In the genomic region with DNA sequence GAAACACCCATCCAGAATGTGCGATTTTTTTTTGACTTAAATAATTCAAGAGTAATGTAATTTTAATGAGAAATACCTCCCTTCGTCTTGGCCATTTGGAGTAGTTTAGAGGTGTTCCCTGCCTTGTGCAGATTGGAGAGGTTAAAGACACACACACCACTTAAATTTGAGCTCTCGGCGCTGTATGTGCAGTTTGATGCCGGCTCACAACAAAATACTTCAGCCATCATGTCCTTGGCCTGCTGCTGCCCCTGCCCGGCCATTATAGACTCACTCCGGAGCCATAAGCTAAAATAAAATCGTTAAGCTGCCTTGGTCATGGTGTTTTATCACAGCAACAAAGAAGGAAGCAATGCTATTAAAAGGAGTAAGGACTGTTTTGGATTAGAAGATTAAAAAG, we compare ENCODE assay signal across 10 mouse cellular contexts. TPM values are rescaled to one million over a fixed set of nuclear protein-coding genes. Genes with fewer than 3 reads are reported as not detected.
DNase-seq lines count a peak whose midpoint lies in the region; ATAC-seq and TF ChIP-seq lines count a peak whose summit lies in the region.
"Had no signal": no experiment of that assay in that cellular context is flagged by ENCODE, and none has a peak within 500 bp of the region (broad histone marks: within the 10 kb centered on the region; RNA-seq: fewer than 3 reads in every experiment).

No protein-coding gene starts in this region.

- no peaks in the 10 kb centered on the region for H3K9me3 ChIP-seq in forebrain, embryonic 12.5 days
- H3K9me3 ChIP-seq in liver, embryonic 13.5 days (replicated peaks) = no peaks in the 10 kb centered on the region

- peaks cover 35% of the 10 kb centered on the region for H3K79me3 ChIP-seq in C2C12 (ENCODE audit: low read depth)

- peak overlapping the region; percentile 94 for H3K4me3 ChIP-seq in C2C12 (ENCODE audit: insufficient read depth, poor library complexity, severe bottlenecking)
- H3K4me3 ChIP-seq in forebrain, embryonic 12.5 days (replicated peaks) = peak overlapping the region; percentile 98
- peak overlapping the region; percentile 99 for H3K4me3 ChIP-seq in liver, embryonic 13.5 days (replicated peaks)
- no peak overlapping the region for H3K4me3 ChIP-seq in thymus, adult 2 months (ENCODE audit: control insufficient read depth, insufficient read depth, low read length)

- H3K27me3 ChIP-seq in C2C12 (ENCODE audit: control insufficient read depth, insufficient read depth, insufficient read length) = no peaks in the 10 kb centered on the region
- no peaks in the 10 kb centered on the region for H3K27me3 ChIP-seq in forebrain, embryonic 12.5 days
- no peaks in the 10 kb centered on the region for H3K27me3 ChIP-seq in liver, embryonic 13.5 days
- H3K27me3 ChIP-seq in thymus, adult 2 months (ENCODE audit: control insufficient read depth, insufficient read depth, low read length) = no peaks in the 10 kb centered on the region
- H3K27me3 ChIP-seq: Patski had no signal

- ATAC-seq in forebrain, embryonic 12.5 days (ENCODE audit: low FRiP score) = no peak
- no peak for ATAC-seq in liver, embryonic 13.5 days (ENCODE audit: low read depth)

- no peak for TF ChIP-seq POLR2A in thymus, adult 2 months (IDR thresholded peaks at IDR 0.05; ENCODE audit: control insufficient read depth, extremely low read depth, insufficient read depth, low read length, poor library complexity)

- H3K36me3 ChIP-seq in C2C12 (ENCODE audit: control insufficient read depth, insufficient read depth) = peaks cover 29% of the 10 kb centered on the region
- peaks cover 24% of the 10 kb centered on the region for H3K36me3 ChIP-seq in forebrain, embryonic 12.5 days (replicated peaks)
- H3K36me3 ChIP-seq in liver, embryonic 13.5 days = peaks cover 24% of the 10 kb centered on the region
- peaks cover 22% of the 10 kb centered on the region for H3K36me3 ChIP-seq in thymus, adult 2 months (ENCODE audit: control insufficient read depth, insufficient read depth, low read length)

- no peak overlapping the region for H3K27ac ChIP-seq in forebrain, embryonic 12.5 days
- H3K27ac ChIP-seq in liver, embryonic 13.5 days = peak overlapping the region; percentile 91
- no peak overlapping the region for H3K27ac ChIP-seq in thymus, adult 2 months (ENCODE audit: control insufficient read depth, insufficient read depth, low read length)

- WGBS in forebrain, embryonic 12.5 days = 56% methylated on average over 8 of the region's 8 CpGs
- 35% methylated on average over 8 of the region's 8 CpGs for WGBS in liver, embryonic 13.5 days (ENCODE audit: insufficient replicate concordance)
- WGBS in thymus, adult 2 months = 51% methylated on average over 8 of the region's 8 CpGs

- DNase-seq in heart, adult 11 months = peak; percentile 89
- no peak for DNase-seq in heart, postnatal 36 days
- DNase-seq in liver, embryonic 13.5 days = no peak
- no peak for DNase-seq in right cerebral cortex, postnatal 36 days (ENCODE audit: low spot score in 2 of 2)
- no peak for DNase-seq in thymus, postnatal 10 days (ENCODE audit: low spot score in 2 of 2)
- DNase-seq in thymus, adult 2 months = no peak

- intact Hi-C loops in heart, postnatal 36 days (cut with DNase I) = loop anchor here (10.0 kb wide), 1 partner anchor 553 kb away; a partner anchor contains a TSS

- H3ac ChIP-seq in C2C12 (ENCODE audit: control insufficient read depth, insufficient read length, low read depth) = peak overlapping the region; percentile 76

- H3K9ac ChIP-seq in forebrain, embryonic 12.5 days = peak overlapping the region; percentile 71
- H3K9ac ChIP-seq in liver, embryonic 13.5 days = peak overlapping the region; percentile 77

- H3K4me1 ChIP-seq in forebrain, embryonic 12.5 days = peaks cover 15% of the 10 kb centered on the region
- H3K4me1 ChIP-seq in liver, embryonic 13.5 days (replicated peaks) = peaks cover 54% of the 10 kb centered on the region
- H3K4me1 ChIP-seq in thymus, adult 2 months (replicated peaks; ENCODE audit: control insufficient read depth, insufficient read depth, low read length) = peaks cover 2% of the 10 kb centered on the region; the same call in 1 of the 2 replicates

- TF ChIP-seq CTCF in C2C12 (IDR thresholded peaks at IDR 0.05; ENCODE audit: control insufficient read depth, insufficient read depth, insufficient read length) = no peak
- TF ChIP-seq CTCF in thymus, adult 2 months (IDR thresholded peaks at IDR 0.05; ENCODE audit: borderline replicate concordance, control insufficient read depth, extremely low read depth, insufficient read depth, low read length, poor library complexity) = no peak

- H3K4me2 ChIP-seq in forebrain, embryonic 12.5 days = peak overlapping the region; percentile 75
- peak overlapping the region; percentile 82 for H3K4me2 ChIP-seq in liver, embryonic 13.5 days

- H3K79me2 ChIP-seq in C2C12 (ENCODE audit: control insufficient read depth, insufficient read depth) = peaks cover 54% of the 10 kb centered on the region

TF ChIP-seq in C2C12, 6 proteins besides CTCF, POLR2A, EP300 and RAD21:
- TF ChIP-seq MYOD1 (IDR thresholded peaks at IDR 0.05; ENCODE audit: control insufficient read depth, insufficient read length, low read depth) (no peak), CEBPB (IDR thresholded peaks at IDR 0.05; ENCODE audit: low read depth) (no peak), MAX (IDR thresholded peaks at IDR 0.05) (no peak), USF1 (IDR thresholded peaks at IDR 0.05; ENCODE audit: low read depth) (no peak), FOSL1 (IDR thresholded peaks at IDR 0.05; ENCODE audit: insufficient read depth, low read length, poor library complexity, severe bottlenecking) (no peak), MYOG (IDR thresholded peaks at IDR 0.05; ENCODE audit: control insufficient read depth, extremely low read depth, insufficient read length) (no peak)
TF ChIP-seq in C2C12: peak in this region for 0.

RNA-seq across cellular contexts. Expression of a gene that starts 1.0 kb away (rescaled TPM):
- 10 to 100 TPM; 33.0 to 33.8 TPM for total RNA-seq in heart, postnatal 36 days (2021)
- 31.9 TPM for polyA plus RNA-seq in C2C12 (2012; fragmentation: generic; extraction: Trizol)
- polyA plus RNA-seq in forebrain, embryonic 12.5 days (2016; fragmentation: Nextera tagmentation; extraction: Ambion mirVana) = 45.4 and 49.6 TPM in 2 replicates
- 28.0 and 31.0 TPM in 2 replicates for polyA plus RNA-seq in liver, embryonic 13.5 days (2015; fragmentation: Nextera tagmentation; extraction: Ambion mirVana)
- polyA plus RNA-seq in thymus, adult 2 months (2012; rRNA removed) = 6.7 and 6.8 TPM in 2 replicates

RNA-seq across cellular contexts. Expression of a gene that starts 19.8 kb away (rescaled TPM):
- total RNA-seq in heart, postnatal 36 days (2021) = not detected
- polyA plus RNA-seq in C2C12 (2012; fragmentation: generic; extraction: Trizol) = not detected
- polyA plus RNA-seq in forebrain, embryonic 12.5 days (2016; fragmentation: Nextera tagmentation; extraction: Ambion mirVana) = 1.7 TPM in 1 of 2 replicates, not detected in the other
- polyA plus RNA-seq in liver, embryonic 13.5 days (2015; fragmentation: Nextera tagmentation; extraction: Ambion mirVana) = not detected in 2 replicates
- not detected in 2 replicates for polyA plus RNA-seq in thymus, adult 2 months (2012; rRNA removed)
- total RNA-seq: hematopoietic stem cell, adult 5-6 weeks had no signal
